Mouse (Mus musculus) midbrain, embryonic 12.5 days (tissue): ENCODE data around the gene Cish. TPM values are rescaled to one million over a fixed set of nuclear protein-coding genes. Genes with fewer than 3 reads are reported as not detected.

Experiments
- ATAC-seq: fragments of 200-750 bp; cut with Nextera tagmentation; 2 replicates; pipeline ENCODE4 v1.8.0; 2017; ENCODE audit warnings: low read depth, moderate TSS enrichment, moderate library complexity; ENCODE audit not compliant: low FRiP score
- H3K27ac ChIP-seq: fragments of 300-500 bp; sonication (generic); replicated peaks from 2 replicates; pipeline ENCODE4 v1.5.1; 2016; ENCODE audit warnings: mild to moderate bottlenecking
- H3K27me3 ChIP-seq: fragments of 300-500 bp; sonication (generic); 2 replicates; pipeline ENCODE4 v1.6.1; 2016; ENCODE audit warnings: mild to moderate bottlenecking
- H3K36me3 ChIP-seq: fragments of 300-500 bp; sonication (generic); 2 replicates; pipeline ENCODE4 v1.6.1; 2016
- H3K4me1 ChIP-seq: fragments of 300-500 bp; sonication (generic); 2 replicates; pipeline ENCODE4 v1.6.1; 2016
- H3K4me2 ChIP-seq: fragments of 300-500 bp; sonication (generic); replicated peaks from 2 replicates; pipeline ENCODE4 v1.6.1; 2016; ENCODE audit warnings: mild to moderate bottlenecking, moderate library complexity
- H3K4me3 ChIP-seq: fragments of 300-500 bp; sonication (generic); 2 replicates; pipeline ENCODE4 v1.5.1; 2016; ENCODE audit warnings: mild to moderate bottlenecking
- H3K9ac ChIP-seq: fragments of 300-500 bp; sonication (generic); replicated peaks from 2 replicates; pipeline ENCODE4 v1.6.1; 2016; ENCODE audit warnings: mild to moderate bottlenecking, moderate library complexity
- H3K9me3 ChIP-seq: fragments of 300-500 bp; sonication (generic); 2 replicates; pipeline ENCODE4 v1.6.1; 2016; ENCODE audit warnings: mild to moderate bottlenecking
- WGBS: fragments of 180-500 bp; shearing (Covaris S2); methylation state at CpG from one replicate; pipeline ENCODE4 v1.1.7; 2016; 5-methylcytosine and 5-hydroxymethylcytosine counted together
- polyA plus RNA-seq: library from polyadenylated mRNA; unstranded; fragments of >200 nt; fragmentation: Nextera tagmentation; extraction: Ambion mirVana; gene quantifications from 2 replicates; pipeline ENCODE4 v1.2.1, GENCODE M21; 2016

Gene Cish
- polyA plus RNA-seq, 1 experiment from 2014 or later, result 6.8 TPM

- Histone ChIP-seq H3K4me1 (peaks cover 21% of the 10 kb centered on the region), H3K4me3 (no peak overlapping the region), H3K36me3 (no peaks in the 10 kb centered on the region), H3K4me2 (no peak overlapping the region), H3K9ac (no peak overlapping the region), H3K27me3 (peaks cover 4% of the 10 kb centered on the region; the same call in 1 of the 2 replicates), H3K27ac (no peak overlapping the region), H3K9me3 (no peaks in the 10 kb centered on the region)
- ATAC-seq, result no peak
- WGBS, result 65% methylated on average over 8 of the region's 8 CpGs
Observed at GRCm38 (mm10) chr9:107278527-107279377, 17.1 kb upstream of the Cish start.

- Histone ChIP-seq H3K4me3 (no peak overlapping the region), H3K4me2 (peak overlapping the region; percentile 28), H3K9me3 (no peaks in the 10 kb centered on the region), H3K9ac (no peak overlapping the region; the same call in 1 of the 2 replicates), H3K27ac (no peak overlapping the region), H3K4me1 (peaks cover 21% of the 10 kb centered on the region), H3K27me3 (peaks cover 4% of the 10 kb centered on the region; the same call in 1 of the 2 replicates), H3K36me3 (no peaks in the 10 kb centered on the region)
- 25% methylated on average over 16 of the region's 16 CpGs for WGBS
- ATAC-seq, result no peak
Observed at GRCm38 (mm10) chr9:107279378-107280321, 16.2 kb upstream of the Cish start.

GRCm38 (mm10) chr9:107280322-107281027 lies 15.4 kb upstream of the Cish start:
- WGBS, result 37% methylated on average over 13 of the region's 13 CpGs

GRCm38 (mm10) chr9:107281241-107281987 lies 14.4 kb upstream of the Cish start:
- WGBS, result 93% methylated on average over 5 of the region's 5 CpGs
- ATAC-seq, result no peak

More at GRCm38 (mm10) chr9:107280322-107281027, 15.4 kb upstream of the Cish start:
- Histone ChIP-seq H3K9ac (no peak overlapping the region; the same call in 1 of the 2 replicates), H3K36me3 (no peaks in the 10 kb centered on the region), H3K4me2 (peak overlapping the region; percentile 28; the same call in 1 of the 2 replicates), H3K9me3 (no peaks in the 10 kb centered on the region), H3K27ac (no peak overlapping the region), H3K4me1 (peaks cover 21% of the 10 kb centered on the region), H3K4me3 (no peak overlapping the region), H3K27me3 (peaks cover 4% of the 10 kb centered on the region; the same call in 1 of the 2 replicates)
- ATAC-seq, result no peak

GRCm38 (mm10) chr9:107282951-107283350 lies 12.9 kb upstream of the Cish start:
- H3K4me2 ChIP-seq, result no peak overlapping the region
- H3K9me3 ChIP-seq, result no peaks in the 10 kb centered on the region
- no peaks in the 10 kb centered on the region for H3K36me3 ChIP-seq
- no peak for ATAC-seq
- 93% methylated on average over 9 of the region's 9 CpGs for WGBS
- H3K4me3 ChIP-seq, result no peak overlapping the region
- H3K27me3 ChIP-seq, result peaks cover 4% of the 10 kb centered on the region; the same call in 1 of the 2 replicates
- H3K27ac ChIP-seq, result no peak overlapping the region
- no peak overlapping the region for H3K9ac ChIP-seq
- H3K4me1 ChIP-seq, result peaks cover 21% of the 10 kb centered on the region

More at GRCm38 (mm10) chr9:107281241-107281987, 14.4 kb upstream of the Cish start:
- peaks cover 21% of the 10 kb centered on the region for H3K4me1 ChIP-seq
- no peak overlapping the region for H3K4me2 ChIP-seq
- no peak overlapping the region for H3K4me3 ChIP-seq
- no peak overlapping the region for H3K9ac ChIP-seq
- no peak overlapping the region for H3K27ac ChIP-seq
- no peaks in the 10 kb centered on the region for H3K36me3 ChIP-seq
- H3K27me3 ChIP-seq, result peaks cover 4% of the 10 kb centered on the region; the same call in 1 of the 2 replicates
- H3K9me3 ChIP-seq, result no peaks in the 10 kb centered on the region

- no peak overlapping the region for H3K9ac ChIP-seq
- H3K9me3 ChIP-seq, result no peaks in the 10 kb centered on the region
- H3K27ac ChIP-seq, result no peak overlapping the region
- H3K4me3 ChIP-seq, result no peak overlapping the region
- no peak overlapping the region for H3K4me2 ChIP-seq
- no peak for ATAC-seq
- no peaks in the 10 kb centered on the region for H3K36me3 ChIP-seq
- H3K4me1 ChIP-seq, result peaks cover 16% of the 10 kb centered on the region
- WGBS, result 17% methylated on average over 3 of the region's 3 CpGs
- peaks cover 17% of the 10 kb centered on the region for H3K27me3 ChIP-seq
Observed at GRCm38 (mm10) chr9:107285009-107285408, 10.8 kb upstream of the Cish start.

- H3K27ac ChIP-seq, result no peak overlapping the region
- ATAC-seq, result no peak
- no peak overlapping the region for H3K9ac ChIP-seq
- peaks cover 11% of the 10 kb centered on the region for H3K4me1 ChIP-seq
- WGBS, result 68% methylated on average over 2 of the region's 2 CpGs
- no peaks in the 10 kb centered on the region for H3K9me3 ChIP-seq
- peaks cover 16% of the 10 kb centered on the region for H3K27me3 ChIP-seq
- H3K4me3 ChIP-seq, result no peak overlapping the region
- no peak overlapping the region for H3K4me2 ChIP-seq
- no peaks in the 10 kb centered on the region for H3K36me3 ChIP-seq
Observed at GRCm38 (mm10) chr9:107287294-107287693, 8.5 kb upstream of the Cish start.

GRCm38 (mm10) chr9:107288105-107288650 lies 7.6 kb upstream of the Cish start:
- no peak overlapping the region for H3K9ac ChIP-seq
- no peak overlapping the region for H3K4me2 ChIP-seq
- H3K27ac ChIP-seq, result no peak overlapping the region
- peaks cover 11% of the 10 kb centered on the region for H3K4me1 ChIP-seq
- peaks cover 25% of the 10 kb centered on the region for H3K27me3 ChIP-seq
- no peaks in the 10 kb centered on the region for H3K36me3 ChIP-seq
- no peak overlapping the region for H3K4me3 ChIP-seq
- WGBS, result 90% methylated on average over 14 of the region's 14 CpGs
- no peak for ATAC-seq
- H3K9me3 ChIP-seq, result no peaks in the 10 kb centered on the region

- Histone ChIP-seq H3K9me3 (no peaks in the 10 kb centered on the region), H3K9ac (no peak overlapping the region), H3K36me3 (no peaks in the 10 kb centered on the region), H3K4me2 (peak overlapping the region; percentile 62), H3K4me3 (peak overlapping the region; percentile 42), H3K27me3 (peaks cover 30% of the 10 kb centered on the region), H3K4me1 (peaks cover 11% of the 10 kb centered on the region), H3K27ac (no peak overlapping the region)
- WGBS, result 37% methylated on average over 8 of the region's 8 CpGs
- no peak for ATAC-seq
Observed at GRCm38 (mm10) chr9:107288711-107289110, 7.1 kb upstream of the Cish start.

GRCm38 (mm10) chr9:107289211-107290076 lies 6.4 kb upstream of the Cish start, which contains the start of gene Mapkapk3:
TSS of gene Mapkapk3 (minus strand) at chr9:107289877.
- Histone ChIP-seq H3K4me3 (peak within 1 kb of the TSS; percentile 42), H3K9ac (peak within 1 kb of the TSS; percentile 31), H3K4me2 (peak within 1 kb of the TSS; percentile 62), H3K27me3 (peaks cover 33% of the 10 kb centered on the region), H3K9me3 (no peaks in the 10 kb centered on the region), H3K36me3 (no peaks in the 10 kb centered on the region), H3K27ac (no peak within 1 kb of the TSS), H3K4me1 (peaks cover 11% of the 10 kb centered on the region)
- peak; percentile 64; the same call in 1 of the 2 replicates for ATAC-seq
- 2% methylated on average over 49 of the region's 49 CpGs for WGBS
